Mouse (Mus musculus) bone marrow, adult 2 months (tissue): ENCODE results near the gene Emcn. TPM values are rescaled to one million over a fixed set of nuclear protein-coding genes. Genes with fewer than 3 reads are reported as not detected.

Experiments used
- H3K27ac ChIP-seq: fragments of 200-500 bp; 2 replicates; pipeline ENCODE4 v1.5.1; 2012; ENCODE audit warnings: low read depth, mild to moderate bottlenecking, control low read depth, inconsistent platforms, low read length; ENCODE audit not compliant: control insufficient read depth, poor library complexity, insufficient read depth
- H3K4me1 ChIP-seq: fragments of 200-500 bp; 2 replicates; pipeline ENCODE4 v1.6.1; 2011; ENCODE audit warnings: low read length; ENCODE audit not compliant: control insufficient read depth, insufficient read depth
- H3K4me3 ChIP-seq: fragments of 200-500 bp; replicated peaks from 2 replicates; pipeline ENCODE3; 2011; ENCODE audit warnings: mild to moderate bottlenecking, low read depth, low read length, control low read depth; ENCODE audit not compliant: control insufficient read depth
- CTCF ChIP-seq: fragments of 200-500 bp; IDR thresholded peaks from 2 replicates; pipeline ENCODE4 v1.5.1; 2011; ENCODE audit warnings: low read length, control low read depth; ENCODE audit not compliant: control insufficient read depth, insufficient read depth
- POLR2A ChIP-seq: fragments of 200-500 bp; IDR thresholded peaks from 2 replicates; pipeline ENCODE4 v1.6.1; 2011; ENCODE audit warnings: low read depth, mild to moderate bottlenecking, control low read depth, low read length, borderline replicate concordance; ENCODE audit not compliant: control insufficient read depth
- WGBS: fragments of 180-500 bp; shearing (Covaris S2); methylation state at CpG from one replicate; pipeline ENCODE4 v1.1.7; 2018; 5-methylcytosine and 5-hydroxymethylcytosine counted together
- polyA plus RNA-seq: library from polyadenylated mRNA; stranded (reverse); fragments of >200 nt; gene quantifications from 2 replicates; pipeline ENCODE4 v1.2.4, GENCODE M21; 2011; ENCODE audit warnings: low replicate concordance; ENCODE audit not compliant: missing spikeins, insufficient read depth, insufficient read length

The Emcn gene
- polyA plus RNA-seq, 1 experiment, result 1.5 TPM

GRCm38 (mm10) chr3:137465953-137466352 is 125.1 kb downstream of the Emcn start:
- Histone ChIP-seq H3K27ac (no peak overlapping the region), H3K4me3 (no peak overlapping the region), H3K4me1 (no peaks in the 10 kb centered on the region)
- TF ChIP-seq CTCF, result no peak
- no peak for TF ChIP-seq POLR2A
- 68% methylated on average over 4 of the region's 4 CpGs for WGBS

GRCm38 (mm10) chr3:137466766-137467165 is 125.9 kb downstream of the Emcn start:
- no peak for TF ChIP-seq CTCF
- WGBS, result 90% methylated on average over 4 of the region's 4 CpGs
- H3K4me1 ChIP-seq, result no peaks in the 10 kb centered on the region
- no peak overlapping the region for H3K27ac ChIP-seq
- no peak overlapping the region for H3K4me3 ChIP-seq

- Histone ChIP-seq H3K4me3 (no peak overlapping the region), H3K27ac (no peak overlapping the region), H3K4me1 (no peaks in the 10 kb centered on the region)
- TF ChIP-seq POLR2A (no peak), CTCF (no peak)
- WGBS, result 74% methylated on average over 1 of the region's 1 CpGs
These were observed 126.5 kb downstream of the Emcn start for GRCm38 (mm10) chr3:137467386-137467785.

DNA sequence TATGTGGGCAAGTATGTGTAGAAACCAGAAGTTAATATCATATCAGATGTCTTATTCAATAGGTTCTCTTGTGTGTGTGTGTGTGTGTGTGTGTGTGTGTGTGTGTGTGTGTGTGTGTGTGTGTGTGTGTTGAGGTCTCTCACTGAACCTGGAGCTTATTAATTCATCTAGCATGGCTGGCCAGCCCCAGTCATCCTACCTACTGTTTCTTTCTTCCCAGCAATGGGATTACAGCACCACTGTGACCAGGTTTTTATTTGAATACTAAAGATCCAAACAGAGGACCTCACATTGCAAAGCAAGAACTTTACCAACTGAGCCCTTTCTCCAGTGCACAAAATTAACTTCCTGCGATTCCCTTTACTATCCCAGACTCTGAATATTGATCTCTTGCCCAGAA is 131.3 kb downstream of the Emcn start:
- TF ChIP-seq CTCF (no peak), POLR2A (no peak)
- 82% methylated on average over 1 of the region's 1 CpGs for WGBS

DNA sequence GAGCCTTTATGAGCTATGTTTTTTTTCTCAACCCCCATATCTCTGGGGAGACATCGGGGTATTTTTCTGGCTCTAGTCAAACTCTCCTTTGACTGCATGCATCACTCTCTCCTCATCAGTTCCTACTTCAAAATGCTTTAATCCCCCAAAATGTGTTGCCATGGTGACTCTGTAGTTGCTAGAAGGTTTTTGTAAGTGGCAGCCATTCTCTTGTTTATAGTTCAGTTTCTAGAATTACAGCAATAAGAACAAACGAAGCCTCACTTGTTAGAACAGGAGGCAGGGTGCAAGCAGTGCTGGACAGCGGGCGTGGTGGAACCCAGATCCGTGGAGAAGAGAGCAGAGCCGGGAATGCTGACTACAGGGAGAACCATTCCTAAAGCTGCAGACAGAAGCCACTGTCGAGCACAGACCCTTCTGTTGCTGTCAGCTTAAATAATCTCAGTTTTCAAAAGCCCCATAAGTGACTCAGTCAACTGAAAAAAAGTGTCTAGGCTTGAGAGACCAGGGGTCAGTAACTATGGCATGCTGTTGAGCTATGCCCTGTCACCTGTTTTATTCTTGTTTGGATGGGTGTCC is 139.0 kb downstream of the Emcn start:
- Histone ChIP-seq H3K27ac (no peak overlapping the region), H3K4me1 (no peaks in the 10 kb centered on the region), H3K4me3 (no peak overlapping the region)
- TF ChIP-seq POLR2A (no peak), CTCF (no peak)
- 78% methylated on average over 7 of the region's 7 CpGs for WGBS

More for the DNA sequence above, 131.3 kb downstream of the Emcn start:
- no peaks in the 10 kb centered on the region for H3K4me1 ChIP-seq
- no peak overlapping the region for H3K27ac ChIP-seq
- no peak overlapping the region for H3K4me3 ChIP-seq

DNA sequence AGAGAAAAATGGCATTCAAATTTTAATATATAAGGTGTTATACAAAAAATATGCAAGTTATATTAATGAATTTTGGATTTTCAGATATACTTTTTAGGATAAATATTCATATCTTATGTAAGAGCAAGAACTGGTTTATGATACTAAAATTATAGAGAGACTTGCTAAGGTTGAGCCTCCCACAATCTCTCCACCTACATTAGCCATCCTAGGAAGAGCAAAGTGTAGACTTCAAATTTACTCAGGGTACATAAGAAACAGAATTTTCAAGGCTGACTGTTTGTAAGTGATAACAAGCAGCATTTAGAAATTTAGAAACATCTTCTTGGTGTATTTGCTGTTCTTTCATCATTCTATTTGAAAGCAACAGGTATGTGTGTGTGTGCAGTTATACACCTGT is 140.3 kb downstream of the Emcn start:
- TF ChIP-seq CTCF (no peak), POLR2A (no peak)
- H3K4me1 ChIP-seq, result no peaks in the 10 kb centered on the region
- H3K4me3 ChIP-seq, result no peak overlapping the region
- H3K27ac ChIP-seq, result no peak overlapping the region
